Mouse (Mus musculus) hindbrain, embryonic 16.5 days (tissue): ENCODE measurements around the gene Lyplal1. TPM values are rescaled to one million over a fixed set of nuclear protein-coding genes. Genes with fewer than 3 reads are reported as not detected.

Source experiments
- ATAC-seq: fragments of 200-750 bp; cut with Nextera tagmentation; 2 replicates; pipeline ENCODE4 v1.8.0; 2017; ENCODE audit warnings: moderate TSS enrichment, moderate library complexity
- H3K27ac ChIP-seq: fragments of 300-500 bp; sonication (generic); 2 replicates; pipeline ENCODE4 v1.5.1; 2014; ENCODE audit warnings: low read depth, mild to moderate bottlenecking, control low read depth, low read length, moderate library complexity
- H3K27me3 ChIP-seq: fragments of 300-500 bp; sonication (generic); replicated peaks from 2 replicates; pipeline ENCODE4 v1.6.1; 2014; ENCODE audit warnings: low read length; ENCODE audit not compliant: control insufficient read depth, insufficient read depth
- H3K36me3 ChIP-seq: fragments of 300-500 bp; sonication (generic); 2 replicates; pipeline ENCODE4 v1.6.1; 2014; ENCODE audit warnings: mild to moderate bottlenecking, low read length, moderate library complexity, mixed read lengths; ENCODE audit not compliant: control insufficient read depth, insufficient read depth
- H3K4me1 ChIP-seq: fragments of 300-500 bp; sonication (generic); 2 replicates; pipeline ENCODE4 v1.6.1; 2014; ENCODE audit warnings: low read depth, low read length; ENCODE audit not compliant: control insufficient read depth, insufficient read depth
- H3K4me2 ChIP-seq: fragments of 300-500 bp; sonication (generic); 2 replicates; pipeline ENCODE4 v1.6.1; 2014; ENCODE audit warnings: mild to moderate bottlenecking, low read length, control low read depth, moderate library complexity
- H3K4me3 ChIP-seq: fragments of 300-500 bp; sonication (generic); 2 replicates; pipeline ENCODE4 v1.5.1; 2014; ENCODE audit warnings: mild to moderate bottlenecking, low read length, control low read depth, moderate library complexity
- H3K9ac ChIP-seq: fragments of 300-500 bp; sonication (generic); 2 replicates; pipeline ENCODE4 v1.6.1; 2014; ENCODE audit warnings: low read depth, mild to moderate bottlenecking, control low read depth, low read length, moderate library complexity
- H3K9me3 ChIP-seq: fragments of 300-500 bp; sonication (generic); 2 replicates; pipeline ENCODE4 v1.6.1; 2014; ENCODE audit warnings: mild to moderate bottlenecking, low read length, moderate library complexity; ENCODE audit not compliant: control insufficient read depth
- WGBS: fragments of 180-500 bp; shearing (Covaris S2); extraction: QIAGEN DNeasy Blood & Tissue Kit; methylation state at CpG from one replicate; pipeline ENCODE4 v1.1.7; 2014; 5-methylcytosine and 5-hydroxymethylcytosine counted together
- polyA plus RNA-seq: library from polyadenylated mRNA; unstranded; fragments of >200 nt; fragmentation: Nextera tagmentation; extraction: Ambion mirVana; gene quantifications from 2 replicates; pipeline ENCODE4 v1.2.1, GENCODE M21; 2015

The Lyplal1 gene
- 14.5 and 16.7 TPM in 2 replicates for polyA plus RNA-seq

- Histone ChIP-seq H3K4me1 (peaks cover 2% of the 10 kb centered on the region; the same call in 1 of the 2 replicates), H3K36me3 (no peaks in the 10 kb centered on the region), H3K4me2 (peak within 1 kb of the TSS; percentile 84), H3K4me3 (peak within 1 kb of the TSS; percentile 73), H3K27me3 (no peaks in the 10 kb centered on the region), H3K9ac (peak within 1 kb of the TSS; percentile 99), H3K9me3 (no peaks in the 10 kb centered on the region), H3K27ac (peak within 1 kb of the TSS; percentile 95)
- WGBS: 3% methylated on average over 44 of the region's 44 CpGs
- ATAC-seq: peak; percentile 96
Observed at GRCm38 (mm10) chr1:186116701-186117488, at the start of gene Lyplal1. TSS of gene Lyplal1 (minus strand) at chr1:186117310.

- Histone ChIP-seq H3K27ac (no peak overlapping the region), H3K9me3 (no peaks in the 10 kb centered on the region), H3K4me3 (no peak overlapping the region), H3K4me1 (no peaks in the 10 kb centered on the region), H3K4me2 (no peak overlapping the region), H3K27me3 (no peaks in the 10 kb centered on the region), H3K9ac (no peak overlapping the region), H3K36me3 (no peaks in the 10 kb centered on the region)
- no peak for ATAC-seq
- 61% methylated on average over 2 of the region's 2 CpGs for WGBS
Observed at GRCm38 (mm10) chr1:186163616-186164015, 46.5 kb upstream of the Lyplal1 start.

GRCm38 (mm10) chr1:186163206-186163605, 46.1 kb upstream of the Lyplal1 start:
- H3K27ac ChIP-seq: no peak overlapping the region
- no peak overlapping the region for H3K4me3 ChIP-seq
- H3K4me1 ChIP-seq: no peaks in the 10 kb centered on the region
- no peaks in the 10 kb centered on the region for H3K9me3 ChIP-seq
- no peak overlapping the region for H3K4me2 ChIP-seq
- no peak overlapping the region for H3K9ac ChIP-seq
- 56% methylated on average over 12 of the region's 12 CpGs for WGBS
- no peak for ATAC-seq
- no peaks in the 10 kb centered on the region for H3K36me3 ChIP-seq
- no peaks in the 10 kb centered on the region for H3K27me3 ChIP-seq

GRCm38 (mm10) chr1:186150376-186150775, 33.3 kb upstream of the Lyplal1 start:
- ATAC-seq: no peak
- H3K4me2 ChIP-seq: no peak overlapping the region
- no peaks in the 10 kb centered on the region for H3K9me3 ChIP-seq
- no peaks in the 10 kb centered on the region for H3K27me3 ChIP-seq
- no peak overlapping the region for H3K9ac ChIP-seq
- H3K36me3 ChIP-seq: no peaks in the 10 kb centered on the region
- H3K4me3 ChIP-seq: no peak overlapping the region
- no peak overlapping the region for H3K27ac ChIP-seq
- H3K4me1 ChIP-seq: no peaks in the 10 kb centered on the region
- WGBS: 67% methylated on average over 5 of the region's 5 CpGs

GRCm38 (mm10) chr1:186145444-186145843, 28.3 kb upstream of the Lyplal1 start:
- H3K4me3 ChIP-seq: no peak overlapping the region
- H3K4me1 ChIP-seq: no peaks in the 10 kb centered on the region
- H3K4me2 ChIP-seq: no peak overlapping the region
- no peaks in the 10 kb centered on the region for H3K36me3 ChIP-seq
- H3K27me3 ChIP-seq: no peaks in the 10 kb centered on the region
- no peak overlapping the region for H3K27ac ChIP-seq
- ATAC-seq: no peak
- H3K9me3 ChIP-seq: no peaks in the 10 kb centered on the region
- 71% methylated on average over 6 of the region's 6 CpGs for whole genome bisulfite sequencing
- no peak overlapping the region for H3K9ac ChIP-seq

GRCm38 (mm10) chr1:186140191-186140590, 23.1 kb upstream of the Lyplal1 start:
- 93% methylated on average over 2 of the region's 2 CpGs for WGBS
- Histone ChIP-seq H3K27ac (no peak overlapping the region), H3K9me3 (no peaks in the 10 kb centered on the region), H3K27me3 (no peaks in the 10 kb centered on the region), H3K9ac (no peak overlapping the region), H3K4me2 (no peak overlapping the region), H3K4me3 (no peak overlapping the region), H3K4me1 (no peaks in the 10 kb centered on the region), H3K36me3 (no peaks in the 10 kb centered on the region)
- no peak for ATAC-seq

- Histone ChIP-seq H3K4me3 (no peak overlapping the region), H3K27ac (no peak overlapping the region), H3K36me3 (no peaks in the 10 kb centered on the region), H3K9me3 (no peaks in the 10 kb centered on the region), H3K4me1 (no peaks in the 10 kb centered on the region), H3K27me3 (no peaks in the 10 kb centered on the region), H3K9ac (no peak overlapping the region), H3K4me2 (no peak overlapping the region)
- WGBS: 53% methylated on average over 12 of the region's 12 CpGs
- ATAC-seq: no peak
Observed at GRCm38 (mm10) chr1:186137873-186138272, 20.8 kb upstream of the Lyplal1 start.

GRCm38 (mm10) chr1:186136636-186137380, 19.7 kb upstream of the Lyplal1 start:
- WGBS: 67% methylated on average over 6 of the region's 6 CpGs
- no peak overlapping the region for H3K27ac ChIP-seq
- no peaks in the 10 kb centered on the region for H3K27me3 ChIP-seq
- no peak overlapping the region for H3K4me3 ChIP-seq
- H3K9me3 ChIP-seq: no peaks in the 10 kb centered on the region
- no peaks in the 10 kb centered on the region for H3K4me1 ChIP-seq
- H3K36me3 ChIP-seq: no peaks in the 10 kb centered on the region
- ATAC-seq: no peak
- H3K9ac ChIP-seq: no peak overlapping the region
- no peak overlapping the region for H3K4me2 ChIP-seq

GRCm38 (mm10) chr1:186131465-186131864, 14.4 kb upstream of the Lyplal1 start:
- H3K27me3 ChIP-seq: no peaks in the 10 kb centered on the region
- H3K27ac ChIP-seq: no peak overlapping the region
- H3K4me3 ChIP-seq: no peak overlapping the region
- no peak overlapping the region for H3K4me2 ChIP-seq
- H3K9me3 ChIP-seq: no peaks in the 10 kb centered on the region
- H3K36me3 ChIP-seq: no peaks in the 10 kb centered on the region
- no peaks in the 10 kb centered on the region for H3K4me1 ChIP-seq
- 95% methylated on average over 3 of the region's 3 CpGs for WGBS
- H3K9ac ChIP-seq: no peak overlapping the region
- ATAC-seq: no peak
